Mouse (Mus musculus) liver, embryonic 14.5 days (tissue): ENCODE measurements around the gene Pkd2.

ENCODE experiments used
- CTCF ChIP-seq: IDR thresholded peaks from 2 replicates; pipeline ENCODE4 v1.5.1; 2016; ENCODE audit warnings: antibody characterized with exemption, low read depth, control low read depth
- EP300 ChIP-seq: IDR thresholded peaks from 2 replicates; pipeline ENCODE4 v1.6.1; 2016; ENCODE audit warnings: antibody characterized with exemption, low read depth

GRCm38 (mm10) chr5:104442396-104442795 is 16.9 kb upstream of the Pkd2 start:
- TF ChIP-seq CTCF (no peak), EP300 (no peak)
